In genomic region chr15:98673732-98674131, GRCm38 (mm10) we compare ENCODE assay signal across 19 mouse cellular contexts. TPM values are rescaled to one million over a fixed set of nuclear protein-coding genes. Genes with fewer than 3 reads are reported as not detected.
DNase-seq lines count a peak whose midpoint lies in the region; ATAC-seq lines count a peak whose summit lies in the region.
"Had no signal": no experiment of that assay in that cellular context is flagged by ENCODE, and none has a peak within 500 bp of the region (broad histone marks: within the 10 kb centered on the region; RNA-seq: fewer than 3 reads in every experiment).

No protein-coding gene starts in this region.

- peaks cover 48% of the 10 kb centered on the region for H3K4me1 ChIP-seq in hindbrain, embryonic 10.5 days (replicated peaks)
- peaks cover 14% of the 10 kb centered on the region for H3K4me1 ChIP-seq in hindbrain, embryonic 11.5 days (replicated peaks; ENCODE audit: control insufficient read depth, insufficient read depth, low read length)
- H3K4me1 ChIP-seq in hindbrain, embryonic 13.5 days (replicated peaks), result peaks cover 39% of the 10 kb centered on the region
- peaks cover 46% of the 10 kb centered on the region for H3K4me1 ChIP-seq in midbrain, embryonic 13.5 days (replicated peaks)
- H3K4me1 ChIP-seq in neural tube, embryonic 14.5 days (ENCODE audit: control insufficient read depth, insufficient read depth, low read length), result peaks cover 21% of the 10 kb centered on the region; the same call in 1 of the 2 replicates

- peaks cover 17% of the 10 kb centered on the region for H3K36me3 ChIP-seq in hindbrain, embryonic 10.5 days
- no peaks in the 10 kb centered on the region for H3K36me3 ChIP-seq in hindbrain, embryonic 11.5 days (ENCODE audit: control insufficient read depth, insufficient read depth, low read length)
- peaks cover 5% of the 10 kb centered on the region; the same call in 1 of the 2 replicates for H3K36me3 ChIP-seq in hindbrain, embryonic 13.5 days
- peaks cover 10% of the 10 kb centered on the region for H3K36me3 ChIP-seq in midbrain, embryonic 13.5 days
- no peaks in the 10 kb centered on the region for H3K36me3 ChIP-seq in neural tube, embryonic 14.5 days (ENCODE audit: control insufficient read depth, insufficient read depth, low read length)
- H3K36me3 ChIP-seq: embryonic facial prominence, embryonic 15.5 days had no signal

- H3K27me3 ChIP-seq in hindbrain, embryonic 10.5 days (ENCODE audit: insufficient read depth, poor library complexity, severe bottlenecking), result peaks cover 54% of the 10 kb centered on the region
- peaks cover 11% of the 10 kb centered on the region for H3K27me3 ChIP-seq in hindbrain, embryonic 11.5 days (ENCODE audit: control insufficient read depth, insufficient read depth, low read length)
- peaks cover 1% of the 10 kb centered on the region; the same call in 1 of the 2 replicates for H3K27me3 ChIP-seq in hindbrain, embryonic 13.5 days
- 0 out of 2 replicates have a peak, but pooled peaks cover 8% of the 10 kb centered on the region for H3K27me3 ChIP-seq in midbrain, embryonic 13.5 days
- no peaks in the 10 kb centered on the region for H3K27me3 ChIP-seq in neural tube, embryonic 14.5 days (ENCODE audit: control insufficient read depth, insufficient read depth, low read length)

- WGBS in hindbrain, embryonic 10.5 days, result 89% methylated on average over 7 of the region's 7 CpGs
- 76% methylated on average over 7 of the region's 7 CpGs for WGBS in hindbrain, embryonic 11.5 days
- 86% methylated on average over 7 of the region's 7 CpGs for WGBS in hindbrain, embryonic 13.5 days
- 86% methylated on average over 7 of the region's 7 CpGs for WGBS in midbrain, embryonic 13.5 days
- WGBS in neural tube, embryonic 14.5 days, result 83% methylated on average over 7 of the region's 7 CpGs

- no peak for ATAC-seq in hindbrain, embryonic 11.5 days (ENCODE audit: low FRiP score)
- no peak for ATAC-seq in hindbrain, embryonic 13.5 days (ENCODE audit: low FRiP score)
- ATAC-seq in midbrain, embryonic 13.5 days, result no peak
- no peak for ATAC-seq in neural tube, embryonic 14.5 days (ENCODE audit: low read depth)
- ATAC-seq in megakaryocyte, adult 5-6 weeks (ENCODE audit: poor library complexity, severe bottlenecking), result no peak
- ATAC-seq: intestine, postnatal 0 days had no signal

- H3K27ac ChIP-seq in hindbrain, embryonic 10.5 days, result peak overlapping the region; percentile 80
- H3K27ac ChIP-seq in hindbrain, embryonic 11.5 days (ENCODE audit: low read depth, low read length), result no peak overlapping the region
- peak overlapping the region; percentile 71; the same call in 1 of the 2 replicates for H3K27ac ChIP-seq in hindbrain, embryonic 13.5 days
- peak overlapping the region; percentile 75 for H3K27ac ChIP-seq in midbrain, embryonic 13.5 days
- peak overlapping the region; percentile 3 for H3K27ac ChIP-seq in neural tube, embryonic 14.5 days (ENCODE audit: low read depth, low read length)
- H3K27ac ChIP-seq: embryonic facial prominence, embryonic 15.5 days; liver, embryonic 14.5 days had no signal

- no peak overlapping the region for H3K4me2 ChIP-seq in hindbrain, embryonic 11.5 days (replicated peaks; ENCODE audit: low read depth, low read length)
- H3K4me2 ChIP-seq in hindbrain, embryonic 13.5 days, result peak overlapping the region; percentile 99
- H3K4me2 ChIP-seq in midbrain, embryonic 13.5 days (replicated peaks), result peak overlapping the region; percentile 98
- H3K4me2 ChIP-seq in neural tube, embryonic 14.5 days (ENCODE audit: low read depth, low read length), result peak overlapping the region; percentile 97; the same call in 1 of the 2 replicates
- H3K4me2 ChIP-seq: embryonic facial prominence, embryonic 15.5 days had no signal

- H3K4me3 ChIP-seq in hindbrain, embryonic 10.5 days, result no peak overlapping the region
- no peak overlapping the region for H3K4me3 ChIP-seq in hindbrain, embryonic 11.5 days (ENCODE audit: low read depth, low read length)
- no peak overlapping the region for H3K4me3 ChIP-seq in hindbrain, embryonic 13.5 days
- no peak overlapping the region for H3K4me3 ChIP-seq in midbrain, embryonic 13.5 days (replicated peaks)
- no peak overlapping the region for H3K4me3 ChIP-seq in neural tube, embryonic 14.5 days (ENCODE audit: low read depth, low read length)
- H3K4me3 ChIP-seq: embryonic facial prominence, embryonic 15.5 days; gastrocnemius, adult 2 months had no signal

- no peaks in the 10 kb centered on the region for H3K9me3 ChIP-seq in hindbrain, embryonic 10.5 days
- H3K9me3 ChIP-seq in hindbrain, embryonic 11.5 days (ENCODE audit: control insufficient read depth, low read length), result no peaks in the 10 kb centered on the region
- H3K9me3 ChIP-seq in hindbrain, embryonic 13.5 days, result no peaks in the 10 kb centered on the region
- no peaks in the 10 kb centered on the region for H3K9me3 ChIP-seq in midbrain, embryonic 13.5 days
- no peaks in the 10 kb centered on the region for H3K9me3 ChIP-seq in neural tube, embryonic 14.5 days (ENCODE audit: control insufficient read depth, low read length)
- H3K9me3 ChIP-seq: embryonic facial prominence, embryonic 15.5 days had no signal

- no peak for DNase-seq in hindbrain, embryonic 10.5 days (ENCODE audit: low spot score)
- no peak for DNase-seq in hindbrain, embryonic 11.5 days (ENCODE audit: low spot score)
- no peak for DNase-seq in embryo, embryonic 10.5 days (ENCODE audit: low spot score)
- DNase-seq in adrenal gland, postnatal 14 days, result no peak
- DNase-seq: adrenal gland, adult 8-10 months; cerebellum, adult 8-10 months; gastrocnemius, adult 2 months; heart, adult 18-20 months; heart, postnatal 4 days; retina, postnatal 1 day; thymus, postnatal 4 days had no signal

- no peak overlapping the region for H3K9ac ChIP-seq in hindbrain, embryonic 11.5 days (ENCODE audit: low read depth, low read length)
- H3K9ac ChIP-seq in hindbrain, embryonic 13.5 days, result 0 out of 2 replicates have a peak overlapping the region, but pooled peaks have one; percentile 73
- peak overlapping the region; percentile 71 for H3K9ac ChIP-seq in midbrain, embryonic 13.5 days (replicated peaks)
- no peak overlapping the region; the same call in 1 of the 2 replicates for H3K9ac ChIP-seq in neural tube, embryonic 14.5 days (replicated peaks; ENCODE audit: low read depth, low read length)
- H3K9ac ChIP-seq: embryonic facial prominence, embryonic 15.5 days; liver, embryonic 14.5 days had no signal

RNA-seq across cellular contexts. Expression of gene Rnd1, which starts 3.5 kb away (rescaled TPM):
- 3.7 and 5.8 TPM in 2 replicates for polyA plus RNA-seq in hindbrain, embryonic 10.5 days (2016; fragmentation: Nextera tagmentation; extraction: Ambion mirVana)
- 5.2 and 5.9 TPM in 2 replicates for polyA plus RNA-seq in hindbrain, embryonic 11.5 days (2014; fragmentation: Nextera tagmentation; extraction: Ambion mirVana)
- polyA plus RNA-seq in hindbrain, embryonic 13.5 days (2015; fragmentation: Nextera tagmentation; extraction: Ambion mirVana), result 7.3 and 7.4 TPM in 2 replicates
- polyA plus RNA-seq in midbrain, embryonic 13.5 days (2015; fragmentation: Nextera tagmentation; extraction: Ambion mirVana), result 10.2 and 12.7 TPM in 2 replicates
- 4.7 and 7.3 TPM in 2 replicates for polyA plus RNA-seq in neural tube, embryonic 14.5 days (2014; fragmentation: Nextera tagmentation; extraction: Ambion mirVana)
- total RNA-seq in megakaryocyte, adult 5-6 weeks (2015), result 0.73 and 1.6 TPM in 2 replicates
- 2.9 and 4.3 TPM in 2 replicates for total RNA-seq in megakaryocyte, adult 5-6 weeks (2017)
- total RNA-seq in adrenal gland, postnatal 14 days (2021), result 2.1 and 3.6 TPM in 2 replicates

RNA-seq across cellular contexts. Expression of gene Ddx23, which starts 11.0 kb away (rescaled TPM):
- 22.8 and 23.8 TPM in 2 replicates for polyA plus RNA-seq in hindbrain, embryonic 10.5 days (2016; fragmentation: Nextera tagmentation; extraction: Ambion mirVana)
- polyA plus RNA-seq in hindbrain, embryonic 11.5 days (2014; fragmentation: Nextera tagmentation; extraction: Ambion mirVana), result 21.7 and 33.0 TPM in 2 replicates
- polyA plus RNA-seq in hindbrain, embryonic 13.5 days (2015; fragmentation: Nextera tagmentation; extraction: Ambion mirVana), result 27.5 and 28.0 TPM in 2 replicates
- polyA plus RNA-seq in midbrain, embryonic 13.5 days (2015; fragmentation: Nextera tagmentation; extraction: Ambion mirVana), result 28.6 and 29.5 TPM in 2 replicates
- 17.9 and 24.9 TPM in 2 replicates for polyA plus RNA-seq in neural tube, embryonic 14.5 days (2014; fragmentation: Nextera tagmentation; extraction: Ambion mirVana)
- 20.2 and 23.4 TPM in 2 replicates for total RNA-seq in megakaryocyte, adult 5-6 weeks (2015)
- total RNA-seq in megakaryocyte, adult 5-6 weeks (2017), result 84.3 and 106 TPM in 2 replicates
- 85.2 and 87.5 TPM in 2 replicates for total RNA-seq in adrenal gland, postnatal 14 days (2021)

RNA-seq across cellular contexts. Expression of gene Ccdc65, which starts 34.3 kb away (rescaled TPM):
- 1.7 and 3.1 TPM in 2 replicates for polyA plus RNA-seq in hindbrain, embryonic 10.5 days (2016; fragmentation: Nextera tagmentation; extraction: Ambion mirVana)
- polyA plus RNA-seq in hindbrain, embryonic 11.5 days (2014; fragmentation: Nextera tagmentation; extraction: Ambion mirVana), result 2.4 and 3.0 TPM in 2 replicates
- polyA plus RNA-seq in hindbrain, embryonic 13.5 days (2015; fragmentation: Nextera tagmentation; extraction: Ambion mirVana), result 3.6 and 4.3 TPM in 2 replicates
- 2.6 and 3.2 TPM in 2 replicates for polyA plus RNA-seq in midbrain, embryonic 13.5 days (2015; fragmentation: Nextera tagmentation; extraction: Ambion mirVana)
- 5.2 and 6.0 TPM in 2 replicates for polyA plus RNA-seq in neural tube, embryonic 14.5 days (2014; fragmentation: Nextera tagmentation; extraction: Ambion mirVana)
- not detected in 2 replicates for total RNA-seq in megakaryocyte, adult 5-6 weeks (2015)
- not detected in 2 replicates for total RNA-seq in megakaryocyte, adult 5-6 weeks (2017)
- total RNA-seq in adrenal gland, postnatal 14 days (2021), result 0.96 and 0.98 TPM in 2 replicates
- total RNA-seq: gastrocnemius, adult 2 months; megakaryocyte-erythroid progenitor cell, adult 5-6 weeks had no signal

RNA-seq across cellular contexts. Expression of gene Cacnb3, which starts 43.1 kb away (rescaled TPM):
- 38.8 and 58.6 TPM in 2 replicates for polyA plus RNA-seq in hindbrain, embryonic 10.5 days (2016; fragmentation: Nextera tagmentation; extraction: Ambion mirVana)
- 41.3 and 42.9 TPM in 2 replicates for polyA plus RNA-seq in hindbrain, embryonic 11.5 days (2014; fragmentation: Nextera tagmentation; extraction: Ambion mirVana)
- polyA plus RNA-seq in hindbrain, embryonic 13.5 days (2015; fragmentation: Nextera tagmentation; extraction: Ambion mirVana), result 124 and 135 TPM in 2 replicates
- polyA plus RNA-seq in midbrain, embryonic 13.5 days (2015; fragmentation: Nextera tagmentation; extraction: Ambion mirVana), result 139 and 157 TPM in 2 replicates
- polyA plus RNA-seq in neural tube, embryonic 14.5 days (2014; fragmentation: Nextera tagmentation; extraction: Ambion mirVana), result 84.9 and 101 TPM in 2 replicates
- 0.04 TPM in 1 of 2 replicates, not detected in the other for total RNA-seq in megakaryocyte, adult 5-6 weeks (2015)
- 0.11 TPM in 1 of 2 replicates, not detected in the other for total RNA-seq in megakaryocyte, adult 5-6 weeks (2017)
- 12.0 and 18.2 TPM in 2 replicates for total RNA-seq in adrenal gland, postnatal 14 days (2021)
- total RNA-seq: megakaryocyte-erythroid progenitor cell, adult 5-6 weeks had no signal

RNA-seq across cellular contexts. Expression of gene Fkbp11, which starts 54.3 kb away (rescaled TPM):
- 12.9 and 15.9 TPM in 2 replicates for polyA plus RNA-seq in hindbrain, embryonic 10.5 days (2016; fragmentation: Nextera tagmentation; extraction: Ambion mirVana)
- polyA plus RNA-seq in hindbrain, embryonic 11.5 days (2014; fragmentation: Nextera tagmentation; extraction: Ambion mirVana), result 13.0 and 15.5 TPM in 2 replicates
- 5.1 and 6.6 TPM in 2 replicates for polyA plus RNA-seq in hindbrain, embryonic 13.5 days (2015; fragmentation: Nextera tagmentation; extraction: Ambion mirVana)
- 3.5 and 4.1 TPM in 2 replicates for polyA plus RNA-seq in midbrain, embryonic 13.5 days (2015; fragmentation: Nextera tagmentation; extraction: Ambion mirVana)
- 3.6 and 7.1 TPM in 2 replicates for polyA plus RNA-seq in neural tube, embryonic 14.5 days (2014; fragmentation: Nextera tagmentation; extraction: Ambion mirVana)
- total RNA-seq in megakaryocyte, adult 5-6 weeks (2015), result 0.40 TPM in 1 of 2 replicates, not detected in the other
- total RNA-seq in megakaryocyte, adult 5-6 weeks (2017), result 0.33 and 1.4 TPM in 2 replicates
- total RNA-seq in adrenal gland, postnatal 14 days (2021), result 7.2 and 7.7 TPM in 2 replicates

Comparison
In these comparisons a context has a peak if more than half of its experiments do, and no peak if none do; other contexts are left out.
1. H3K9ac ChIP-seq: peak in hindbrain, embryonic 13.5 days (single experiment) and midbrain, embryonic 13.5 days (single experiment); none in hindbrain, embryonic 11.5 days (single experiment) and neural tube, embryonic 14.5 days (single experiment).